Mouse (Mus musculus) heart, embryonic 16.5 days (tissue): ENCODE data around the gene Pip5k1b. TPM values are rescaled to one million over a fixed set of nuclear protein-coding genes. Genes with fewer than 3 reads are reported as not detected.

Experiments used
- ATAC-seq: fragments of 200-750 bp; cut with Nextera tagmentation; replicated peaks from 2 replicates; pipeline ENCODE4 v1.8.0; 2017; ENCODE audit warnings: moderate number of reproducible peaks; ENCODE audit not compliant: insufficient read depth, low FRiP score; ENCODE audit errors: extremely low read depth
- H3K27ac ChIP-seq: fragments of 300-500 bp; sonication (generic); 2 replicates; pipeline ENCODE4 v1.5.1; 2014; ENCODE audit warnings: mild to moderate bottlenecking, low read length, control low read depth, moderate library complexity
- H3K27me3 ChIP-seq: fragments of 300-500 bp; sonication (generic); 2 replicates; pipeline ENCODE4 v1.6.1; 2014; ENCODE audit warnings: low read length, mixed read lengths; ENCODE audit not compliant: control insufficient read depth, insufficient read depth
- H3K36me3 ChIP-seq: fragments of 300-500 bp; sonication (generic); 2 replicates; pipeline ENCODE4 v1.6.1; 2014; ENCODE audit not compliant: control insufficient read depth, insufficient read depth
- H3K4me1 ChIP-seq: fragments of 300-500 bp; sonication (generic); 2 replicates; pipeline ENCODE4 v1.6.1; 2014; ENCODE audit warnings: low read length, mixed read lengths; ENCODE audit not compliant: control insufficient read depth, insufficient read depth
- H3K4me2 ChIP-seq: fragments of 300-500 bp; sonication (generic); 2 replicates; pipeline ENCODE4 v1.6.1; 2014; ENCODE audit warnings: low read depth, mild to moderate bottlenecking, control low read depth, low read length
- H3K4me3 ChIP-seq: fragments of 300-500 bp; sonication (generic); 2 replicates; pipeline ENCODE4 v1.5.1; 2014; ENCODE audit warnings: mild to moderate bottlenecking, control low read depth, low read length
- H3K9ac ChIP-seq: fragments of 300-500 bp; sonication (generic); 2 replicates; pipeline ENCODE4 v1.6.1; 2014; ENCODE audit warnings: low read length, control low read depth
- H3K9me3 ChIP-seq: fragments of 300-500 bp; sonication (generic); replicated peaks from 2 replicates; pipeline ENCODE4 v1.6.1; 2016; ENCODE audit warnings: low read length; ENCODE audit not compliant: control insufficient read depth
- WGBS: fragments of 180-500 bp; shearing (Covaris S2); extraction: QIAGEN DNeasy Blood & Tissue Kit; methylation state at CpG from one replicate; pipeline ENCODE4 v1.1.7; 2014; 5-methylcytosine and 5-hydroxymethylcytosine counted together
- polyA plus RNA-seq: library from polyadenylated mRNA; unstranded; fragments of >200 nt; fragmentation: Nextera tagmentation; extraction: Ambion mirVana; gene quantifications from 2 replicates; pipeline ENCODE4 v1.2.1, GENCODE M21; 2015

Pip5k1b gene
- polyA plus RNA-seq, 1 experiment from 2014 or later = 11.1 TPM

GRCm38 (mm10) chr19:24342786-24343185 lies 212.9 kb downstream of the Pip5k1b start:
- no peaks in the 10 kb centered on the region for H3K9me3 ChIP-seq
- H3K27me3 ChIP-seq = no peaks in the 10 kb centered on the region
- peaks cover 19% of the 10 kb centered on the region for H3K4me1 ChIP-seq
- H3K36me3 ChIP-seq = no peaks in the 10 kb centered on the region
- no peak overlapping the region for H3K4me3 ChIP-seq
- H3K9ac ChIP-seq = peak overlapping the region; percentile 2; the same call in 1 of the 2 replicates
- no peak; the same call in 1 of the 2 replicates for ATAC-seq
- peak overlapping the region; percentile 20 for H3K4me2 ChIP-seq
- H3K27ac ChIP-seq = peak overlapping the region; percentile 38
- 19% methylated on average over 5 of the region's 5 CpGs for WGBS

DNA sequence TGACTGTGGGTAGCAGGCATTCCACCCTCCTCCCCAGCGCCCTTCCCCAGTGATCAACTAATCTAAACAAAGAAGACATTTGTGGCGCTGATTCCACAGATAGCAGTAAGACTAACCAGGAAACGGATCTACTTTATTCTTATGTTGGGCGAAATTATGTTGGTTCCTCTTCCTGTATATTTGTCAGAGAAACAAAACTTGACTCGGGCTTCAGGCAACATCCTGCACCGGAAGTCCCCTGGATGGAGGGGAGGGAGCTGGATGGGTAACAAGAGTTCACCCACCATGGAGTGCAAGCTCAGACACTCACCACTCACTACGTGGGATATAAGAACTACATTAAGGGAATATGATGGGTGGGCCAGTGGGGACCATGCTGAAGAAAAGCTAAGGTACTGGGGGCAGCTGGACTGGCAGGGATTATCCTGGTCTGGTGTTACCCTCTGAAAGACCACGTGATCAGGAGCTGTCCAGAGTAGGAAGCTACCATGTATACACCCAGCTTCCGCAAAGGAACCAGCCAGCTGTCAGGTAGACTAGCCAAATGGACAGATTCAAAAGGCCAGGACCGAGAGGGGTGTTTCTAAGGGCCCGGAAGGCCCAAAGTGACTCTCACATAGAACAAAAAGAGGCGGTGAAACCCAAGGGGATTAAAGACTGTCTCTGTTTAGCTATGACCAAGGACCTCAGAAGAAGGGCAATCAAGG lies 219.1 kb downstream of the Pip5k1b start:
- peaks cover 16% of the 10 kb centered on the region for H3K4me1 ChIP-seq
- H3K27me3 ChIP-seq = no peaks in the 10 kb centered on the region
- H3K27ac ChIP-seq = no peak overlapping the region
- 64% methylated on average over 12 of the region's 12 CpGs for WGBS
- no peaks in the 10 kb centered on the region for H3K36me3 ChIP-seq
- H3K9ac ChIP-seq = no peak overlapping the region
- H3K4me2 ChIP-seq = no peak overlapping the region
- no peaks in the 10 kb centered on the region for H3K9me3 ChIP-seq
- no peak overlapping the region for H3K4me3 ChIP-seq
- ATAC-seq = no peak

GRCm38 (mm10) chr19:24335611-24336343 lies 219.9 kb downstream of the Pip5k1b start:
- 40% methylated on average over 4 of the region's 4 CpGs for WGBS
- H3K4me2 ChIP-seq = no peak overlapping the region
- H3K4me3 ChIP-seq = no peak overlapping the region
- ATAC-seq = no peak
- peaks cover 16% of the 10 kb centered on the region for H3K4me1 ChIP-seq
- no peaks in the 10 kb centered on the region for H3K36me3 ChIP-seq
- no peak overlapping the region for H3K27ac ChIP-seq
- no peaks in the 10 kb centered on the region for H3K9me3 ChIP-seq
- no peak overlapping the region for H3K9ac ChIP-seq
- H3K27me3 ChIP-seq = no peaks in the 10 kb centered on the region

GRCm38 (mm10) chr19:24332956-24333355 lies 222.7 kb downstream of the Pip5k1b start:
- Histone ChIP-seq H3K27me3 (no peaks in the 10 kb centered on the region), H3K4me2 (peak overlapping the region; percentile 15; the same call in 1 of the 2 replicates), H3K27ac (peak overlapping the region; percentile 80), H3K36me3 (no peaks in the 10 kb centered on the region), H3K9me3 (no peaks in the 10 kb centered on the region), H3K9ac (no peak overlapping the region), H3K4me1 (peaks cover 16% of the 10 kb centered on the region), H3K4me3 (no peak overlapping the region)
- peak; percentile 69 for ATAC-seq
- 30% methylated on average over 5 of the region's 5 CpGs for WGBS

DNA sequence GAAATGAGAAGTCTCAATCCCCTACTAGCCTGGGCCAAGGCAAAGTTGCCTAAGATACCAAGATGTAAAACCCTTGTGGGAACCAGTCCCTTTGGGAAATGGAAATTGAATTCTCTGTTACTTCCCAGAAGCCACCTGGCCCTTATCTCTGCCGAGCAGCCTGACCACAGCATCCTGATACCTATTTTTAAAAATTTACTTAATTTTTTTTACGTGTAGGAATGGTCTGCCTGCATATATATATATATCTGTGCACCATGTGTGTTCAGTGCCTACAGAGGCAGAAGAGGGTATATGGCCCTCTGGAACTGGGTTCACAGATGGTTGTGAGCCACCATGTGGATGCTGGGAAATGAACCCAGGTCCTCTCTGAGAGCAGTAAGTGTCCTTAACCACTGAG lies 224.4 kb downstream of the Pip5k1b start:
- H3K27me3 ChIP-seq = no peaks in the 10 kb centered on the region
- no peak overlapping the region for H3K27ac ChIP-seq
- H3K4me3 ChIP-seq = no peak overlapping the region
- H3K9me3 ChIP-seq = no peaks in the 10 kb centered on the region
- WGBS = 78% methylated on average over 2 of the region's 2 CpGs
- peaks cover 14% of the 10 kb centered on the region for H3K4me1 ChIP-seq
- no peak overlapping the region for H3K4me2 ChIP-seq
- H3K36me3 ChIP-seq = no peaks in the 10 kb centered on the region
- no peak for ATAC-seq
- H3K9ac ChIP-seq = no peak overlapping the region

GRCm38 (mm10) chr19:24330366-24330765 lies 225.3 kb downstream of the Pip5k1b start:
- Histone ChIP-seq H3K4me1 (peaks cover 12% of the 10 kb centered on the region), H3K4me2 (no peak overlapping the region), H3K36me3 (no peaks in the 10 kb centered on the region), H3K27ac (no peak overlapping the region), H3K9me3 (no peaks in the 10 kb centered on the region), H3K27me3 (no peaks in the 10 kb centered on the region), H3K9ac (no peak overlapping the region), H3K4me3 (no peak overlapping the region)
- ATAC-seq = no peak
- WGBS = 74% methylated on average over 2 of the region's 2 CpGs

DNA sequence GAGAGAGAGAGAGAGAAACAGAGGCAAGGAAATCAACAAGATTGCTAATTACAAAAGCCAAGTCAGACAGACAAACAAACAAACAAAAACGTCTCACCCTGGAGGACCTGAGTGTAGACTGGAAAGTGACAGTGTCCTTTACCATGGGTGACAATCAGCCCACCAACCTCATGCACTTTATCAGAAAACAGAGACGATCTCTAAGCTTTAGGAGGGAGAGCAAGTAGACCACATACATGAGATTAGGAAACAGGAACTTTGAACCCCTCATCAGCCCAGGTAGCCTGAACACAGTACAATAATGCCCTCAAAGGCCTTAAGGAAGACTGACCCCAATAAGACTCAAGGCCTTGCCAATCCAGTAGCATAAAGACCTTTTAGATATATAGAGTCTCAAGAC lies 227.8 kb downstream of the Pip5k1b start:
- Histone ChIP-seq H3K9ac (no peak overlapping the region), H3K4me3 (no peak overlapping the region), H3K27me3 (no peaks in the 10 kb centered on the region), H3K36me3 (no peaks in the 10 kb centered on the region), H3K4me1 (peaks cover 5% of the 10 kb centered on the region), H3K27ac (no peak overlapping the region), H3K4me2 (no peak overlapping the region), H3K9me3 (no peaks in the 10 kb centered on the region)
- WGBS = 47% methylated on average over 2 of the region's 2 CpGs
- no peak for ATAC-seq

- Histone ChIP-seq H3K4me2 (no peak overlapping the region), H3K4me3 (no peak overlapping the region), H3K36me3 (no peaks in the 10 kb centered on the region), H3K9ac (no peak overlapping the region), H3K9me3 (no peaks in the 10 kb centered on the region), H3K27me3 (no peaks in the 10 kb centered on the region), H3K27ac (no peak overlapping the region), H3K4me1 (peaks cover 3% of the 10 kb centered on the region)
- no peak for ATAC-seq
- 66% methylated on average over 1 of the region's 1 CpGs for WGBS
Observed at GRCm38 (mm10) chr19:24326969-24327368, 228.7 kb downstream of the Pip5k1b start.

- ATAC-seq = no peak
- H3K27ac ChIP-seq = no peak overlapping the region
- H3K4me2 ChIP-seq = no peak overlapping the region
- no peaks in the 10 kb centered on the region for H3K36me3 ChIP-seq
- no peaks in the 10 kb centered on the region for H3K27me3 ChIP-seq
- H3K4me3 ChIP-seq = no peak overlapping the region
- WGBS = 77% methylated on average over 6 of the region's 6 CpGs
- H3K9me3 ChIP-seq = no peaks in the 10 kb centered on the region
- H3K4me1 ChIP-seq = peaks cover 11% of the 10 kb centered on the region
- no peak overlapping the region for H3K9ac ChIP-seq
Observed at GRCm38 (mm10) chr19:24325692-24326091, 230.0 kb downstream of the Pip5k1b start.
